Mouse (Mus musculus) brown adipose tissue, adult 24 weeks (tissue): ENCODE results near the gene Gm3371. TPM values are rescaled to one million over a fixed set of nuclear protein-coding genes. Genes with fewer than 3 reads are reported as not detected.
"Not testable (repeated sequence)": the region's sequence is repeated elsewhere in the genome, so short reads cannot be mapped to it uniquely, and the experiment has no call there.

ENCODE experiments used
- H3K27ac ChIP-seq: fragments of 200-500 bp; replicated peaks from 2 replicates; pipeline ENCODE4 v1.5.1; 2012; ENCODE audit warnings: low read depth, mild to moderate bottlenecking, low read length
- H3K4me1 ChIP-seq: fragments of 200-500 bp; 2 replicates; pipeline ENCODE4 v1.6.1; 2012; ENCODE audit warnings: low read length, mixed read lengths; ENCODE audit not compliant: control insufficient read depth, insufficient read depth, insufficient read length
- H3K4me3 ChIP-seq: fragments of 200-500 bp; 2 replicates; pipeline ENCODE4 v1.5.1; 2012; ENCODE audit warnings: low read depth, mild to moderate bottlenecking, low read length, moderate library complexity; ENCODE audit not compliant: insufficient read depth
- polyA plus RNA-seq: library from polyadenylated mRNA; stranded (reverse); fragments of >200 nt; gene quantifications from 2 replicates; pipeline ENCODE4 v1.2.4, GENCODE M21; 2012; ENCODE audit not compliant: missing spikeins, insufficient read depth, insufficient read length

Gene Gm3371
- not detected in 2 replicates for polyA plus RNA-seq

DNA sequence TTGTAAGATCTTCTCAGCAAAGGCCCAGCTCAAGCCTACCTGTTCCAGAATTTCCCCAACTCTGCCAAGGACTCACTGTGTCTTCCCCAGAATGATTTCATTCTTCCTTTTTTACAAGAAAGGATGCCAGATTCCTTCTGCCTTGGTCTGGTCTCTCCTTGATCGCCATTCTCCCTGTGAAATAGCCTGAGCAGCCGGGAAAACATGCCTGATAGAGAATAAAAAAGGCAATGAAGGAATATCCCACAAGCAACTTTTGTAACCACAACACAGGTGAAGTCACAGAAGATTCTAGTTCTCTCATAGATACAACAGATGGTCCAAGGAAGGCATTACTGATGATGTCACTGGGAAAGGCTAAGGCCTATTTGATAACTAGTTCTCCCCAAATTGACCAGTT is at the start of gene Gm3371:
Gene Gm3371, minus strand, starts transcription at position 101 of the 400 bp plus-strand sequence.
- not testable (repeated sequence) for H3K27ac ChIP-seq, H3K4me1 ChIP-seq, H3K4me3 ChIP-seq

DNA sequence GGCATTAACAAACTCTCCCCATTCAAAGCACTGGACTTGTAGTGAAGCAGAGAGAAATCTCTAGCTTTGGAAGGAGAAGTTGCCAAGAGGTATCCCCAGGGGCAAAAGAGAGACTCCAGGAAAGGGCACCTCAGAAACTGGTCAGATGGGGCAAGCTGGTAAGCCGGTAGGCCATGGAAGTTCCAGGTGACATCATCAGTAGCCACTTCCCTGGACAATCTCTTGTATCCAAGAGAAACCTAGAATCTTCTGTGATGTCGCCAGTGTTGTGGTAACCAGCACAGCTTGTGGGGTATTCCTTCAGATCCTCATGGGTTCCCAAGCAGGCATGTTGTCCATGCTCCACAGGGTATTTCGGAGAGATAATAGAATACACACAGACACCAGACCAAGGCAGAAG is 22.8 kb upstream of the Gm3371 start, which contains the start of gene Gm8232:
Gene Gm8232, plus strand, starts transcription at position 301 of the 400 bp plus-strand sequence.
- not testable (repeated sequence) for H3K27ac ChIP-seq, H3K4me3 ChIP-seq, H3K4me1 ChIP-seq

DNA sequence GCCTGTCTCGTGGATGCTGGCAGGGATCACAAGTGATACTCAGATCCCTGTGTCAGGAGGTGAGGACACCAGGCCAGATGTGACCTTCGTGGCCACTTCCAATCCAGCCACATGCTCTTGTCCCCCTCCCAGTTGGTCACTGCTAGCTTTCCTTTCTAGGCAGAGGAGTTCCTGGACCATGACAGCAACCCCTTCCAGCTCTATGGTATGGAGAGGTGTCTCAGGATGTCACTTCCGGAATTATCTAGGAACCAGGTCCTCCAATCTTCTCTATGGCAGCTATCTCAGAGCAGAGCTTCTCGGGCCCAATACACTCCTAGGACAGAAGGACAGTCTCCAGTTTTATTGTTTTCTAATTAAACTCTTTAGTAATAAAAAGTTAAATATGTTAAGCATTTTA is 26.3 kb downstream of the Gm3371 start:
- H3K4me3 ChIP-seq, H3K27ac ChIP-seq, H3K4me1 ChIP-seq: not testable (repeated sequence)

GRCm38 (mm10) chr14:44365057-44365456 is 45.4 kb downstream of the Gm3371 start, which contains the start of gene Gm8229:
Gm8229 (plus strand) TSS chr14:44365357.
- not testable (repeated sequence) for H3K27ac ChIP-seq, H3K4me1 ChIP-seq, H3K4me3 ChIP-seq

GRCm38 (mm10) chr14:44362301-44362700 is 48.2 kb downstream of the Gm3371 start:
- not testable (repeated sequence) for H3K4me3 ChIP-seq, H3K27ac ChIP-seq, H3K4me1 ChIP-seq

DNA sequence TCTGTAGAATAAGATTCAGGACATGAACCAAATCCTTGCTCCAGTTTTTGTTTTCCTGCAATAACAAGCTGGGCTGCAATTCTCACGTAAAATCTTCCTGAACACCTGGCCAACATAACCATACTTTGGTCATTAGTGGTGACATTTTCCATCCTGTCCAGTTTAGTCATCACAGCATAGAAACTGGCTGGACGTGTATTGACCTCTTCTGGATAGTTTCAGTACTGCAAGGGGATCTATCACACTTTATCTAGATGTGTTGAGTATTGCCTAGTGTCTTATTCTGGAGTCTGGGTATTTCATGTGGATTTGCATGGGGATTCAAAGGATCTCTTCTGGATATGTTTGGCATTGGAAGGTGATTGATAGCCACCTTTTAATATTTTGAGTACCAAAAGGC is 49.1 kb downstream of the Gm3371 start:
- not testable (repeated sequence) for H3K27ac ChIP-seq, H3K4me1 ChIP-seq, H3K4me3 ChIP-seq

Other genes with a start within 250 kb of the Gm3371 start
- not detected in 2 replicates for gene Gm8212, start 213.0 kb downstream of the Gm3371 start, polyA plus RNA-seq
- gene 4930503E14Rik, start 197.4 kb downstream of the Gm3371 start, polyA plus RNA-seq: not detected in 2 replicates
- gene Gm8220, start 125.1 kb downstream of the Gm3371 start, polyA plus RNA-seq: not detected in 2 replicates
- not detected in 2 replicates for gene Gm5930, start 72.1 kb downstream of the Gm3371 start, polyA plus RNA-seq
- gene Gm8229, start 45.3 kb downstream of the Gm3371 start, polyA plus RNA-seq: not detected in 2 replicates
- gene Gm8232, start 22.9 kb upstream of the Gm3371 start, polyA plus RNA-seq: not detected in 2 replicates
- not detected in 2 replicates for gene BC061237, start 81.8 kb upstream of the Gm3371 start, polyA plus RNA-seq
- not detected in 2 replicates for gene Gm17093, start 107.6 kb upstream of the Gm3371 start, polyA plus RNA-seq
- not detected in 2 replicates for gene Gm8247, start 172.5 kb upstream of the Gm3371 start, polyA plus RNA-seq
- not detected in 2 replicates for gene Gm5624, start 217.2 kb upstream of the Gm3371 start, polyA plus RNA-seq